In genomic region chr11:80332709-80333400, GRCm38 (mm10) we compare ENCODE assay signal across 22 mouse cellular contexts. TPM values are rescaled to one million over a fixed set of nuclear protein-coding genes. Genes with fewer than 3 reads are reported as not detected.
DNase-seq lines count a peak whose midpoint lies in the region; ATAC-seq and TF ChIP-seq lines count a peak whose summit lies in the region.
"Had no signal": no experiment of that assay in that cellular context is flagged by ENCODE, and none has a peak within 500 bp of the region (broad histone marks: within the 10 kb centered on the region; RNA-seq: fewer than 3 reads in every experiment).

No protein-coding gene starts in this region.

- H3K27me3 ChIP-seq in kidney, embryonic 15.5 days, result 0 out of 2 replicates have a peak, but pooled peaks cover 3% of the 10 kb centered on the region
- peaks cover 36% of the 10 kb centered on the region for H3K27me3 ChIP-seq in CH12.LX (replicated peaks)
- H3K27me3 ChIP-seq in MEL (ENCODE audit: control insufficient read depth in 1 of 2, insufficient read depth in 2 of 2, low read length in 2 of 2), result peaks cover 13 to 23% of the 10 kb centered on the region in 2 experiments
- peaks cover 23% of the 10 kb centered on the region; the same call in 1 of the 2 replicates for H3K27me3 ChIP-seq in limb, embryonic 10.5 days (ENCODE audit: low read depth, poor library complexity, severe bottlenecking)
- H3K27me3 ChIP-seq in forebrain, embryonic 15.5 days, result no peaks in the 10 kb centered on the region
- H3K27me3 ChIP-seq: embryonic facial prominence, embryonic 12.5 days; midbrain, embryonic 15.5 days; neural tube, embryonic 12.5 days; Patski had no signal

- TF ChIP-seq POLR2A in CH12.LX (IDR thresholded peaks at IDR 0.05; ENCODE audit: low read depth, low read length) (no peak), MEL (IDR thresholded peaks at IDR 0.05; ENCODE audit: control insufficient read depth in 1 of 2, insufficient read depth in 1 of 2, low read depth in 1 of 2, low read length in 2 of 2, poor library complexity in 1 of 2) (no peak)

- in situ Hi-C loops in CH12.LX (cut with MboI; ENCODE audit: low pct_ligation_motif_present, low pct_unique_long_range_greater_than_20kb, low sequenced_read_pairs), result no loop called here

- DNase-seq in kidney, postnatal 4 days, result peak; percentile 32 to 39
- DNase-seq in CH12.LX (ENCODE audit: extremely low read depth) (no peak), MEL (ENCODE audit: low read depth, low spot score) (peak; percentile 44)
- DNase-seq in limb, embryonic 10.5 days (ENCODE audit: low spot score), result peak; percentile 42
- DNase-seq in lung, postnatal 10 days, result no peak
- DNase-seq: cerebellum, adult 9-10 months; heart, postnatal 36 days; kidney, adult 18-20 months; layer of hippocampus, postnatal 36 days; left cerebral cortex, postnatal 4 days; liver, embryonic 13.5 days; lung, postnatal 14 days had no signal

- no peaks in the 10 kb centered on the region for H3K9me3 ChIP-seq in kidney, embryonic 15.5 days (replicated peaks)
- H3K9me3 ChIP-seq in CH12.LX (replicated peaks; ENCODE audit: low read length) (no peaks in the 10 kb centered on the region), MEL (replicated peaks; ENCODE audit: insufficient read depth, low read length) (no peaks in the 10 kb centered on the region)
- H3K9me3 ChIP-seq in limb, embryonic 10.5 days (replicated peaks), result no peaks in the 10 kb centered on the region
- H3K9me3 ChIP-seq in forebrain, embryonic 15.5 days, result no peaks in the 10 kb centered on the region
- H3K9me3 ChIP-seq: embryonic facial prominence, embryonic 12.5 days; heart, embryonic 12.5 days; liver, embryonic 13.5 days; midbrain, embryonic 15.5 days; neural tube, embryonic 12.5 days had no signal

- no peak for ATAC-seq in kidney, embryonic 15.5 days (replicated peaks; ENCODE audit: low FRiP score)
- no peak for ATAC-seq in forebrain, embryonic 15.5 days (replicated peaks)
- ATAC-seq: CD4-positive, CD25-positive, alpha-beta regulatory T cell, adult 4 months; hindbrain, postnatal 0 days; midbrain, embryonic 15.5 days; Patski had no signal

- H3K4me1 ChIP-seq in kidney, embryonic 15.5 days, result peaks cover 10% of the 10 kb centered on the region; the same call in 1 of the 2 replicates
- peaks cover 18 to 30% of the 10 kb centered on the region in 2 experiments for H3K4me1 ChIP-seq in CH12.LX (ENCODE audit: control insufficient read depth in 1 of 2, insufficient read depth in 2 of 2)
- H3K4me1 ChIP-seq in MEL (ENCODE audit: control insufficient read depth in 1 of 2, insufficient read depth in 2 of 2, low read length in 2 of 2), result no peaks in the 10 kb centered on the region
- H3K4me1 ChIP-seq in limb, embryonic 10.5 days, result peaks cover 13% of the 10 kb centered on the region
- peaks cover 20% of the 10 kb centered on the region for H3K4me1 ChIP-seq in forebrain, embryonic 15.5 days
- H3K4me1 ChIP-seq: embryonic facial prominence, embryonic 12.5 days; liver, embryonic 13.5 days had no signal

- no peak overlapping the region for H3K27ac ChIP-seq in kidney, embryonic 15.5 days
- H3K27ac ChIP-seq in CH12.LX (ENCODE audit: insufficient read depth, low read depth), result no peak overlapping the region
- H3K27ac ChIP-seq in MEL (ENCODE audit: control insufficient read depth, low read depth, low read length), result no peak overlapping the region
- no peak overlapping the region for H3K27ac ChIP-seq in limb, embryonic 10.5 days
- no peak overlapping the region for H3K27ac ChIP-seq in forebrain, embryonic 15.5 days (replicated peaks)
- H3K27ac ChIP-seq: embryonic facial prominence, embryonic 12.5 days; hindbrain, postnatal 0 days; liver, embryonic 13.5 days; midbrain, embryonic 15.5 days; neural tube, embryonic 12.5 days; stomach, postnatal 0 days had no signal

- H3K79me2 ChIP-seq in CH12.LX (replicated peaks; ENCODE audit: control insufficient read depth, extremely low read depth, insufficient read depth, poor library complexity, severe bottlenecking), result no peaks in the 10 kb centered on the region
- no peaks in the 10 kb centered on the region for H3K79me2 ChIP-seq in MEL (ENCODE audit: control insufficient read depth, insufficient read depth, low read length, poor library complexity)

- no peak for TF ChIP-seq CTCF in CH12.LX (conservative IDR thresholded peaks at IDR 0.05 in 1 of 2, IDR thresholded peaks at IDR 0.05 in 1 of 2; ENCODE audit: low read depth in 2 of 2, low read length in 2 of 2)
- no peak for TF ChIP-seq CTCF in MEL (IDR thresholded peaks at IDR 0.05 in 2 of 3, conservative IDR thresholded peaks at IDR 0.05 in 1 of 3; ENCODE audit: control insufficient read depth in 1 of 3, insufficient read depth in 1 of 3, low read depth in 2 of 3, low read length in 3 of 3, poor library complexity in 1 of 3, severe bottlenecking in 1 of 3)

- H3K4me2 ChIP-seq in kidney, embryonic 15.5 days, result no peak overlapping the region
- H3K4me2 ChIP-seq in CH12.LX (ENCODE audit: insufficient read depth, low read depth, poor library complexity, severe bottlenecking), result no peak overlapping the region
- H3K4me2 ChIP-seq in forebrain, embryonic 15.5 days (replicated peaks), result no peak overlapping the region
- H3K4me2 ChIP-seq: embryonic facial prominence, embryonic 12.5 days; heart, embryonic 12.5 days; liver, embryonic 13.5 days; midbrain, embryonic 15.5 days; neural tube, embryonic 12.5 days had no signal

- WGBS in kidney, embryonic 15.5 days, result 38% methylated on average over 12 of the region's 12 CpGs
- 55% methylated on average over 12 of the region's 12 CpGs for WGBS in limb, embryonic 10.5 days
- 71% methylated on average over 12 of the region's 12 CpGs for WGBS in forebrain, embryonic 15.5 days

- dilution Hi-C loops in CH12.LX (cut with MboI; ENCODE audit: extremely low pct_ligation_motif_present, extremely low pct_unique_long_range_greater_than_20kb, low sequenced_read_pairs), result no loop called here

- no peak overlapping the region for H3K4me3 ChIP-seq in kidney, embryonic 15.5 days (replicated peaks)
- H3K4me3 ChIP-seq in CH12.LX (replicated peaks in 1 of 3; ENCODE audit: low read depth in 2 of 3, low read length in 2 of 3, poor library complexity in 1 of 3), result no peak overlapping the region
- H3K4me3 ChIP-seq in MEL (ENCODE audit: control insufficient read depth in 1 of 2, insufficient read depth in 1 of 2, low read depth in 2 of 2, low read length in 2 of 2), result no peak overlapping the region
- no peak overlapping the region for H3K4me3 ChIP-seq in limb, embryonic 10.5 days
- H3K4me3 ChIP-seq in forebrain, embryonic 15.5 days, result no peak overlapping the region
- H3K4me3 ChIP-seq: embryonic facial prominence, embryonic 12.5 days; heart, embryonic 12.5 days; liver, embryonic 13.5 days; midbrain, embryonic 15.5 days; neural tube, embryonic 12.5 days had no signal

- H3K36me3 ChIP-seq in kidney, embryonic 15.5 days, result no peaks in the 10 kb centered on the region
- no peaks in the 10 kb centered on the region for H3K36me3 ChIP-seq in CH12.LX (replicated peaks in 1 of 2; ENCODE audit: control insufficient read depth in 1 of 2, insufficient read depth in 1 of 2, low read length in 1 of 2)
- H3K36me3 ChIP-seq in MEL (ENCODE audit: control insufficient read depth in 1 of 2, insufficient read depth in 2 of 2, low read length in 2 of 2), result no peaks in the 10 kb centered on the region
- no peaks in the 10 kb centered on the region for H3K36me3 ChIP-seq in limb, embryonic 10.5 days
- no peaks in the 10 kb centered on the region for H3K36me3 ChIP-seq in forebrain, embryonic 15.5 days
- H3K36me3 ChIP-seq: embryonic facial prominence, embryonic 12.5 days; heart, embryonic 12.5 days; liver, embryonic 13.5 days; midbrain, embryonic 15.5 days had no signal

- no peak overlapping the region for H3K9ac ChIP-seq in kidney, embryonic 15.5 days
- H3K9ac ChIP-seq in CH12.LX (ENCODE audit: insufficient read depth, low read depth) (no peak overlapping the region), MEL (ENCODE audit: control insufficient read depth, low read depth, low read length, poor library complexity, severe bottlenecking) (no peak overlapping the region)
- H3K9ac ChIP-seq in forebrain, embryonic 15.5 days (replicated peaks), result no peak overlapping the region
- H3K9ac ChIP-seq: embryonic facial prominence, embryonic 12.5 days; heart, embryonic 12.5 days; liver, embryonic 13.5 days; midbrain, embryonic 15.5 days; neural tube, embryonic 12.5 days had no signal

- no peak for TF ChIP-seq EP300 in CH12.LX (IDR thresholded peaks at IDR 0.05; ENCODE audit: low read length)
- no peak for TF ChIP-seq EP300 in MEL (IDR thresholded peaks at IDR 0.05; ENCODE audit: low read depth in 1 of 2, low read length in 2 of 2)

- no peak for TF ChIP-seq RAD21 in CH12.LX (IDR thresholded peaks at IDR 0.05; ENCODE audit: low read depth, low read length)
- TF ChIP-seq RAD21 in MEL (IDR thresholded peaks at IDR 0.05; ENCODE audit: low read depth, low read length), result no peak

RNA-seq across cellular contexts. Expression of gene Rhbdl3, which starts 32.1 kb away (rescaled TPM):
- 2.5 and 2.9 TPM in 2 replicates for polyA plus RNA-seq in kidney, embryonic 15.5 days (2015; fragmentation: Nextera tagmentation; extraction: Ambion mirVana)
- total RNA-seq in CH12.LX (2012; rRNA removed), result 0.88 and 1.4 TPM in 2 replicates
- total RNA-seq in CH12.LX (2014; rRNA removed), result 0.34 and 0.46 TPM in 2 replicates
- 0.46 and 0.70 TPM in 2 replicates for polyA plus RNA-seq in CH12.LX (2012; ENCODE audit: insufficient read length, low read depth)
- 0.04 and 0.13 TPM in 2 replicates for total RNA-seq in MEL (2012; rRNA removed)
- under 1 TPM in 1 of 2 experiments, not detected in 1; 0.11 TPM for polyA plus RNA-seq in MEL (2012; ENCODE audit: insufficient read depth in 1 of 2, insufficient read length in 2 of 2, low read depth in 1 of 2, low replicate concordance in 2 of 2, missing spikeins in 1 of 2)
- polyA plus RNA-seq in limb, embryonic 10.5 days (2016; fragmentation: Nextera tagmentation; extraction: Ambion mirVana), result 0.34 and 0.85 TPM in 2 replicates
- 20.4 and 23.3 TPM in 2 replicates for polyA plus RNA-seq in forebrain, embryonic 15.5 days (2015; fragmentation: Nextera tagmentation; extraction: Ambion mirVana)

RNA-seq across cellular contexts. Expression of gene 5730455P16Rik, which starts 45.0 kb away (rescaled TPM):
- polyA plus RNA-seq in kidney, embryonic 15.5 days (2015; fragmentation: Nextera tagmentation; extraction: Ambion mirVana), result 20.7 and 21.2 TPM in 2 replicates
- total RNA-seq in CH12.LX (2012; rRNA removed), result 11.5 and 12.7 TPM in 2 replicates
- 19.7 and 22.2 TPM in 2 replicates for total RNA-seq in CH12.LX (2014; rRNA removed)
- polyA plus RNA-seq in CH12.LX (2012; ENCODE audit: insufficient read length, low read depth), result 15.0 and 19.4 TPM in 2 replicates
- total RNA-seq in MEL (2012; rRNA removed), result 9.4 and 10.1 TPM in 2 replicates
- polyA plus RNA-seq in MEL (2012; ENCODE audit: insufficient read depth in 1 of 2, insufficient read length in 2 of 2, low read depth in 1 of 2, low replicate concordance in 2 of 2, missing spikeins in 1 of 2), result 1 to 10 TPM in 1 of 2 experiments, not detected in 1; 9.5 TPM
- 21.3 and 25.0 TPM in 2 replicates for polyA plus RNA-seq in limb, embryonic 10.5 days (2016; fragmentation: Nextera tagmentation; extraction: Ambion mirVana)
- 33.9 and 37.9 TPM in 2 replicates for polyA plus RNA-seq in forebrain, embryonic 15.5 days (2015; fragmentation: Nextera tagmentation; extraction: Ambion mirVana)

RNA-seq across cellular contexts. Expression of gene Zfp207, which starts 50.2 kb away (rescaled TPM):
- 243 and 252 TPM in 2 replicates for polyA plus RNA-seq in kidney, embryonic 15.5 days (2015; fragmentation: Nextera tagmentation; extraction: Ambion mirVana)
- total RNA-seq in CH12.LX (2012; rRNA removed), result 137 and 185 TPM in 2 replicates
- 296 and 345 TPM in 2 replicates for total RNA-seq in CH12.LX (2014; rRNA removed)
- polyA plus RNA-seq in CH12.LX (2012; ENCODE audit: insufficient read length, low read depth), result 196 and 231 TPM in 2 replicates
- 143 and 150 TPM in 2 replicates for total RNA-seq in MEL (2012; rRNA removed)
- 100 to 1,000 TPM; 186 to 347 TPM for polyA plus RNA-seq in MEL (2012; ENCODE audit: insufficient read depth in 1 of 2, insufficient read length in 2 of 2, low read depth in 1 of 2, low replicate concordance in 2 of 2, missing spikeins in 1 of 2)
- polyA plus RNA-seq in limb, embryonic 10.5 days (2016; fragmentation: Nextera tagmentation; extraction: Ambion mirVana), result 295 and 314 TPM in 2 replicates
- 231 and 236 TPM in 2 replicates for polyA plus RNA-seq in forebrain, embryonic 15.5 days (2015; fragmentation: Nextera tagmentation; extraction: Ambion mirVana)

Comparison
In these comparisons a context has a peak if more than half of its experiments do, and no peak if none do; other contexts are left out.
1. DNase-seq: peak in kidney, postnatal 4 days (2 of 2), MEL (single experiment) and limb, embryonic 10.5 days (single experiment); none in CH12.LX (single experiment) and lung, postnatal 10 days (single experiment).